Mouse (Mus musculus): ENCODE results near the gene Ccdc170.

The Ccdc170 gene

DNA sequence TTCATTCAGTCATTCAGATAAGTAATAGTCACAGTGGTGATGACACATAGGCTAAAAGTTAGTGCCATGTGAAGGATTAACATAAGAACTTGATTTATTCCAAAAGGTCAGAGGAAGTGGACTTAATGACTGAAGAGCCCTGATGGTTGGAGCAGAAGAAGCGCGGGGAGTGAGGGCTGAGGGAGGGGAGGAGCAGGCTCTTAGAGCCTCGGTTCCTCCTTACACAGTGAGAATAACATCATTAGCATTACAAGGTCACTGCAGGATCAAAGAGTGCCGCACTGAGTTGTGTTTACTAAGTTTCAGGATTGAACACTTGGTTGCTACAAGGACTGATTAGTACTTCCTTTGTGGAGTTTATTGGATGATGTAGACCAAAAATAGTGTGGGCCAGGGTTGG, 10.6 kb downstream of the Ccdc170 start:
- Histone ChIP-seq H3K4me3 (replicated peaks; ENCODE audit: low read length) (no peak overlapping the region), H3K27me3 (ENCODE audit: insufficient read depth, low read length) (no peaks in the 10 kb centered on the region), H3K9me3 (ENCODE audit: low read length) (peaks cover 5% of the 10 kb centered on the region; the same call in 1 of the 2 replicates), H3K36me3 (ENCODE audit: insufficient read depth, low read length) (no peaks in the 10 kb centered on the region), H3K4me1 (replicated peaks; ENCODE audit: low read depth, low read length) (peaks cover 26% of the 10 kb centered on the region)
- TF ChIP-seq CTCF (conservative IDR thresholded peaks at IDR 0.05; ENCODE audit: low read length) (no peak), NANOG (IDR thresholded peaks at IDR 0.05; ENCODE audit: borderline replicate concordance, low read length) (peak; percentile 31; the same call in 1 of the 2 replicates)

DNA sequence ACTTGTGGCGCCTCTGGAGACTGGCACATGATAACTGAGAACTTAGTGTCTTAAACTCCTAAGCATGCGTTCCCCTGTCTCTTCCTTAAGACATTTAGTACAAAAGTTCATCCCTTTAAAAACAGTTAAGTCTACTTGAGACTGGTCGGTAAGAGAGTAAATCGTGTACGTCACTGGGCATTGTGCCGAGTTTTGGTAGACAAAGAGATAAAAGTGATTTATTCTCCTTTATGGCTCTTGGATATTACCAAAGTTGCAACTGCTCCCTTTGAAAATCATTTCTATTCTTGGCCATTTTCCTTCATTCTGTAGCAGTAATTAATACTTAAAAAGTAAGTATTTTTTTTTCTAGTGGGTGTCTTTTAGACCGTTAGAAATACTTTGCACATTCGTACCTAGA, 20.9 kb downstream of the Ccdc170 start:
- 0 out of 2 replicates have a peak, but pooled peaks cover 3% of the 10 kb centered on the region for H3K4me1 ChIP-seq (replicated peaks; ENCODE audit: low read depth, low read length)
- H3K4me3 ChIP-seq (replicated peaks; ENCODE audit: low read length) = no peak overlapping the region
- no peaks in the 10 kb centered on the region for H3K9me3 ChIP-seq (ENCODE audit: low read length)
- H3K36me3 ChIP-seq (ENCODE audit: insufficient read depth, low read length) = no peaks in the 10 kb centered on the region
- no peaks in the 10 kb centered on the region for H3K27me3 ChIP-seq (ENCODE audit: insufficient read depth, low read length)
- TF ChIP-seq NANOG (IDR thresholded peaks at IDR 0.05; ENCODE audit: borderline replicate concordance, low read length) = no peak
- TF ChIP-seq CTCF (conservative IDR thresholded peaks at IDR 0.05; ENCODE audit: low read length) = no peak
- no peak for TF ChIP-seq POU5F1 (IDR thresholded peaks at IDR 0.05; ENCODE audit: borderline replicate concordance, low read length)

DNA sequence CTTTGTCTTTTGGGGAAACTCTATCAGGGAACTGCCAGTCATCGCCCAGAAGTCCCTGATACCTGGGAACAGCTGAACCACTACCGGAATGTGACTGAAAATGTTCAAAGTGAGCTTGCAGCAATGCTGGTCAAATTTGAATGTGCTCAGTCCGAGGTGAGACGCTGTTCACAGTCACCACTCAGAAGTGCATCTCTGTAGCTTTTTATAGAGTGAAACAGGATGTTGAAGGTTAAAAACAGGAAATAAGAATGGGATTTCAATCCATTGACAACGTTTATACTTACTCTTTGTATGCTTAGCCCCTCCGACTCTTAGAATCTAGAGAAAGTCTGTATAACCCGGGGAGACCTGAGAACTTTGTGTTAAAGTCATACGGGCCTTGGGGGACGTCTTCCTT, 30.4 kb downstream of the Ccdc170 start:
- Histone ChIP-seq H3K4me1 (replicated peaks; ENCODE audit: low read depth, low read length) (no peaks in the 10 kb centered on the region), H3K4me3 (replicated peaks; ENCODE audit: low read length) (no peak overlapping the region), H3K36me3 (ENCODE audit: insufficient read depth, low read length) (no peaks in the 10 kb centered on the region), H3K9me3 (ENCODE audit: low read length) (peaks cover 8% of the 10 kb centered on the region), H3K27me3 (ENCODE audit: insufficient read depth, low read length) (no peaks in the 10 kb centered on the region)
- TF ChIP-seq NANOG (IDR thresholded peaks at IDR 0.05; ENCODE audit: borderline replicate concordance, low read length) (no peak), CTCF (conservative IDR thresholded peaks at IDR 0.05; ENCODE audit: low read length) (no peak), POU5F1 (IDR thresholded peaks at IDR 0.05; ENCODE audit: borderline replicate concordance, low read length) (no peak)

DNA sequence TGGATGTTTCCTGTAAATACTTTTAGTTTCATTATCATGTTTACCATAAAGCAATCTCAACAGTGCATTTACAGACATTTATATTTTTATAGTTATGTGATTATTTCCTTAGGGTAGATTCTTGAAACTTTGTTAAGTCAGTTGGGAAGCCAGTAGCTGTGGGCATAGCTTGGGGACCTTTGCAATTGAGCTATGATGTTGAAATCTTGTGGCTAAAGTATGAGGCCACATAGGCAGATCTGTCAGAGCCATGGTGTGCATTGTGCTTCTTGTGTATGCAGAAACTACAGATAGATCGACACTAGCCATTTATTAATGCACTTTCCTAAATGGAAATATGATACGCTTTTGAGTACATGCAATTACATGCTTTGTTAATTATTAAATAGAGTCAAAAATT, 35.3 kb downstream of the Ccdc170 start:
- Histone ChIP-seq H3K27me3 (ENCODE audit: insufficient read depth, low read length) (no peaks in the 10 kb centered on the region), H3K4me3 (replicated peaks; ENCODE audit: low read length) (no peak overlapping the region), H3K36me3 (ENCODE audit: insufficient read depth, low read length) (no peaks in the 10 kb centered on the region), H3K9me3 (ENCODE audit: low read length) (peaks cover 17% of the 10 kb centered on the region), H3K4me1 (replicated peaks; ENCODE audit: low read depth, low read length) (no peaks in the 10 kb centered on the region)
- TF ChIP-seq POU5F1 (IDR thresholded peaks at IDR 0.05; ENCODE audit: borderline replicate concordance, low read length) = no peak
- TF ChIP-seq NANOG (IDR thresholded peaks at IDR 0.05; ENCODE audit: borderline replicate concordance, low read length) = no peak
- no peak for TF ChIP-seq CTCF (conservative IDR thresholded peaks at IDR 0.05; ENCODE audit: low read length)

DNA sequence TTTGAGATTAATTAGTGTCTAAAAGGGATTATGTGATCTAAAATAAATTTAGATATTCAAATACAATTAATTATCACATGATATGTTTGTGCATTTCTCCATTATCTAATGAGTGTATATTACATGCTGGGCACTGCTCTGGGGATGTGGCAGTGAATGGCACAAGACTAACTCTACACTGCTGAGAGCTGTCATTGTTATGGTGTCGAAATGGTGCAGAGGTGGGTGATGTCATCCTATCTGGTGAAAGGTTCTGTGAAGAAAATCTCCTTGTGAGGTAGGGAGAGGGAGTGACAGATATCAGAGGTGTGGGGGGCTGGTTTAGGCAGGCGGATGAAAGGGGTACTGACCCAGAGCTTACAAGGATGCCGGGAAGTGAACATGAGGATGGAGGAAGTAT, 37.3 kb downstream of the Ccdc170 start:
- Histone ChIP-seq H3K4me3 (replicated peaks; ENCODE audit: low read length) (no peak overlapping the region), H3K9me3 (ENCODE audit: low read length) (peaks cover 17% of the 10 kb centered on the region), H3K36me3 (ENCODE audit: insufficient read depth, low read length) (no peaks in the 10 kb centered on the region), H3K27me3 (ENCODE audit: insufficient read depth, low read length) (no peaks in the 10 kb centered on the region), H3K4me1 (replicated peaks; ENCODE audit: low read depth, low read length) (no peaks in the 10 kb centered on the region; the same call in 1 of the 2 replicates)
- TF ChIP-seq CTCF (conservative IDR thresholded peaks at IDR 0.05; ENCODE audit: low read length) = no peak
- no peak for TF ChIP-seq POU5F1 (IDR thresholded peaks at IDR 0.05; ENCODE audit: borderline replicate concordance, low read length)
- TF ChIP-seq NANOG (IDR thresholded peaks at IDR 0.05; ENCODE audit: borderline replicate concordance, low read length) = no peak

DNA sequence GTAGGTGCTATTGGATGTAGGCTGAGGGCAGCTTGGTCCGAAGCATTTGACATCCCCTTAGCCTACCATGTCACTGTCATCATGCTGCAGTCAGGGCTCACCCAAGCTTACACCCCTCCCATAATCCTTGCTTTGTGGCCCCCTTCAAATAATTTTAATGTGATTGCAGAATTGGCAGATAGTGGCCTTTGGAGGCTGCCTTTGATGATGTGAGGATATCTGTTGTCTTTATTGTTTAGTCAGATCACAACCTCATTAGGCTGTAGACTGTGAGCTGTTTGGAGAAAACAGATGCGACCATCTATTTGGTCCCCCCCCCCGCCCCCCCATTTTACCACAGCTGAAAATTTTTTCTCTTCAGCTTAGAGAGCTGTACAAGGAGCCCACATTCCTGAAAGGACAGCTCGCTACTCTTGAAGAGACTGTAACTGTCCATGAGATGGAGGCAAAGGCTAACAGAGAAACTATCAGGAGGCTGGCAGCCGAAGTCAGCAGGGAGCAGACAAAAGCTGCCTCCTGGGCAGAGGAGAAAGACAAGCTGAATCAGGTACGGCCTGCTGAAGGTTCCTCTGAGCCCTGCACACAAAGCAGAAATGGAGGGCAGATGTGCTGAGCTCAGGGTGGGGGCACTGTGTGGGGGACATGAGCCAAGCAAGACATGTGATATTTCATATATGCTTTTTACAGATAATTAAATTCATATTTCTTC, 38.2 kb downstream of the Ccdc170 start:
- Histone ChIP-seq H3K27me3 (ENCODE audit: insufficient read depth, low read length) (no peaks in the 10 kb centered on the region), H3K9me3 (ENCODE audit: low read length) (peaks cover 9% of the 10 kb centered on the region), H3K4me1 (replicated peaks; ENCODE audit: low read depth, low read length) (no peaks in the 10 kb centered on the region; the same call in 1 of the 2 replicates), H3K36me3 (ENCODE audit: insufficient read depth, low read length) (no peaks in the 10 kb centered on the region), H3K4me3 (replicated peaks; ENCODE audit: low read length) (no peak overlapping the region)
- TF ChIP-seq POU5F1 (IDR thresholded peaks at IDR 0.05; ENCODE audit: borderline replicate concordance, low read length) (no peak), CTCF (conservative IDR thresholded peaks at IDR 0.05; ENCODE audit: low read length) (no peak), NANOG (IDR thresholded peaks at IDR 0.05; ENCODE audit: borderline replicate concordance, low read length) (no peak)

DNA sequence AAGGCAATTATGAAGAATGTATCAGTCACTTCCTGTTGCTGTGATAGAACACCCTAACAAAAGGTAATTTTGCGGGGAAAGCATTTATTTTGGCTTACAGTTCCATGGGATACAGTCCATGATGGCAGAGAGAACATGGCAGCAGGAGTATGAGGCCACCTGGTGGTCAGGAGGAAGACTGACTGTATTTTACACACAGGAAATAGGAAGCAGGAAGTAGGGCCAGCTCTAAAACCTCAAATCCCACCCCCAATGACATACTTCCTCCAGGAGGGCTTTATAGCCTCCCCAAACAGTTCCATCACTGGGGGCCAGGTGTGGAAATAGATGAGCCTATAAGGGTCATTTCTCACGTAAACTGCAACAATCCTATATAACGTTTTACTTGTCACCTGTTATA, 39.8 kb downstream of the Ccdc170 start:
- no peaks in the 10 kb centered on the region for H3K36me3 ChIP-seq (ENCODE audit: insufficient read depth, low read length)
- no peaks in the 10 kb centered on the region; the same call in 1 of the 2 replicates for H3K4me1 ChIP-seq (replicated peaks; ENCODE audit: low read depth, low read length)
- H3K9me3 ChIP-seq (ENCODE audit: low read length) = peaks cover 9% of the 10 kb centered on the region
- H3K27me3 ChIP-seq (ENCODE audit: insufficient read depth, low read length) = no peaks in the 10 kb centered on the region
- TF ChIP-seq POU5F1 (IDR thresholded peaks at IDR 0.05; ENCODE audit: borderline replicate concordance, low read length) (no peak), CTCF (conservative IDR thresholded peaks at IDR 0.05; ENCODE audit: low read length) (peak; percentile 17; the same call in 1 of the 2 replicates), NANOG (IDR thresholded peaks at IDR 0.05; ENCODE audit: borderline replicate concordance, low read length) (no peak)
- no peak overlapping the region for H3K4me3 ChIP-seq (replicated peaks; ENCODE audit: low read length)

DNA sequence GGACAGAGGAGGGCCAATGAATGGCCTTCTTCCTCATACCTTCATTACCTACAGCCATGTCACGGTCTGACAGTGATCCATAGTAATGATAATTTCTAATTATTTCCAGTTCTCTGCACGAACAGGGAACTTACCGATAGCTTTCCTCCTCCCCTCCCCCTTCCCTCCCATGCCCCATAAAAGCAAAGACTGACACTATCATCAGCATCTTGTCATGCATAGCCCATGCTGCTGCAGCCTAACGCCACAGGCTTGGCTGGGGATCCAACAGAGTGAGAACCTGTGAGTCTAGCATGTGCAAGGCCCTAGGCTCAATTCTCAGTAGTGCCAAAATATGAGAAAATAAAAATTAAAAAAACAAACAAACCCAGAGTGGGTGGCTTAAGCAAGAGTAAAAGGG, 40.8 kb downstream of the Ccdc170 start:
- Histone ChIP-seq H3K4me1 (replicated peaks; ENCODE audit: low read depth, low read length) (peaks cover 2% of the 10 kb centered on the region), H3K9me3 (ENCODE audit: low read length) (peaks cover 9% of the 10 kb centered on the region), H3K36me3 (ENCODE audit: insufficient read depth, low read length) (no peaks in the 10 kb centered on the region), H3K4me3 (replicated peaks; ENCODE audit: low read length) (no peak overlapping the region), H3K27me3 (ENCODE audit: insufficient read depth, low read length) (no peaks in the 10 kb centered on the region)
- TF ChIP-seq CTCF (conservative IDR thresholded peaks at IDR 0.05; ENCODE audit: low read length) = no peak
- TF ChIP-seq POU5F1 (IDR thresholded peaks at IDR 0.05; ENCODE audit: borderline replicate concordance, low read length) = no peak
- TF ChIP-seq NANOG (IDR thresholded peaks at IDR 0.05; ENCODE audit: borderline replicate concordance, low read length) = no peak

DNA sequence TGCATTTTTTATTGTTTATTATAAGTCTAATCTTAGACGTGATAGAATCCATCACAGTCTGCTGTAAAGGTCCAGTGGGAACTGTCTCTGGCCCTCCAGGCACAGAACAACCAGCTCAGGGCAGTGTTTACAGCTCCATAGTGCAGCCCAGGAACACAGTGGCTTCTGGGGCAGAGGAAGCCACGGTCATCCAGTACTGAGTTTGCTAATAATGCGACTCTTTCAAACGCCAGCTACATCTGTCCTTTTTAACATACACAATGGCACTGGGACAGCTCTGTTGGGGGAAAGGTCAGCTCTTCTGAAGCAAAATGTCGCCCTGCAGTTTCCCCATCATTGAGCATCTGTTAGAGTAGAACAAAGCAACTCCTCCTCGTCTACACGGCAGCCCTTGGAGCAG, 45.7 kb downstream of the Ccdc170 start:
- H3K4me1 ChIP-seq (replicated peaks; ENCODE audit: low read depth, low read length) = peaks cover 9% of the 10 kb centered on the region
- TF ChIP-seq NANOG (IDR thresholded peaks at IDR 0.05; ENCODE audit: borderline replicate concordance, low read length) (no peak), CTCF (conservative IDR thresholded peaks at IDR 0.05; ENCODE audit: low read length) (no peak)
- H3K36me3 ChIP-seq (ENCODE audit: insufficient read depth, low read length) = no peaks in the 10 kb centered on the region

More for the DNA sequence above, 45.7 kb downstream of the Ccdc170 start:
- Histone ChIP-seq H3K9me3 (ENCODE audit: low read length) (no peaks in the 10 kb centered on the region), H3K4me3 (replicated peaks; ENCODE audit: low read length) (no peak overlapping the region), H3K27me3 (ENCODE audit: insufficient read depth, low read length) (no peaks in the 10 kb centered on the region)

Data from E14TG2a.4 (cell line).